Mouse (Mus musculus): ENCODE measurements around the gene Efemp2. TPM values are rescaled to one million over a fixed set of nuclear protein-coding genes. Genes with fewer than 3 reads are reported as not detected.

Efemp2 gene
- polyA plus RNA-seq, 1 experiment: 103 TPM

DNA sequence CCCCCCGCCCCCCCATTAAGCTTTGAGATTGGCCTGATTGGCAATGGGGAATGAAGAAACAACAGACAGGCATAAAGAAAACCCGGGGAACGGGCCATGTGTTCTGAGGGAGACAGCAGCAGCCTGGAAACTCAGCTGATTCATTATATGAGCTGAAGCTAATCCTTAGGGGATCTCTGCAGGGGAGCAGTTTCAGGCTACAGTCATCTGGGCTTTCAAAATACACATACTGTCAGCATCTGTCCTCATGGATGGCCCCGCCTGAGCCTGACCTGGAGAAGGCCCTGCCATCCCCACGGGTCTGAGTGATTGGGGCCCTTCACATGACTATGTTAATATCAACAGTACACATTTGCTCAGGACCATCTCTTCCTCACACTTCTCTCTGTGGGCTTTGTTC, 1.9 kb upstream of the Efemp2 start:
- peaks cover 4% of the 10 kb centered on the region; the same call in 1 of the 2 replicates for H3K4me1 ChIP-seq (ENCODE audit: control insufficient read depth, insufficient read depth, low read length)
- no peak for DNase-seq
- no peak overlapping the region for H3K4me3 ChIP-seq (replicated peaks; ENCODE audit: extremely low read depth, low read depth, low read length)
- TF ChIP-seq POLR2A (IDR thresholded peaks at IDR 0.05; ENCODE audit: borderline replicate concordance, extremely low read depth, low read depth, low read length) (no peak), CTCF (IDR thresholded peaks at IDR 0.05; ENCODE audit: insufficient read depth, low read length) (no peak)
- 45% methylated on average over 5 of the region's 5 CpGs for WGBS

GRCm38 (mm10) chr19:5472857-5473256, 897 bp upstream of the Efemp2 start:
- TF ChIP-seq CTCF (IDR thresholded peaks at IDR 0.05; ENCODE audit: insufficient read depth, low read length) (no peak), POLR2A (IDR thresholded peaks at IDR 0.05; ENCODE audit: borderline replicate concordance, extremely low read depth, low read depth, low read length) (no peak)
- no peak for DNase-seq

GRCm38 (mm10) chr19:5474281-5475068, 721 bp downstream of the Efemp2 start:
- WGBS: under 1% methylated on average over 59 of the region's 68 CpGs
- H3K4me3 ChIP-seq (replicated peaks; ENCODE audit: extremely low read depth, low read depth, low read length): peak overlapping the region; percentile 63
- DNase-seq: peak; percentile 47
- peaks cover 4% of the 10 kb centered on the region; the same call in 1 of the 2 replicates for H3K4me1 ChIP-seq (ENCODE audit: control insufficient read depth, insufficient read depth, low read length)
- TF ChIP-seq POLR2A (IDR thresholded peaks at IDR 0.05; ENCODE audit: borderline replicate concordance, extremely low read depth, low read depth, low read length) (no peak), CTCF (IDR thresholded peaks at IDR 0.05; ENCODE audit: insufficient read depth, low read length) (no peak)

More at GRCm38 (mm10) chr19:5472857-5473256, 897 bp upstream of the Efemp2 start:
- Histone ChIP-seq H3K4me3 (replicated peaks; ENCODE audit: extremely low read depth, low read depth, low read length) (no peak overlapping the region), H3K4me1 (ENCODE audit: control insufficient read depth, insufficient read depth, low read length) (peaks cover 4% of the 10 kb centered on the region; the same call in 1 of the 2 replicates)
- 80% methylated on average over 3 of the region's 3 CpGs for WGBS

GRCm38 (mm10) chr19:5475069-5475714, 1.4 kb downstream of the Efemp2 start:
- DNase-seq: no peak
- 29% methylated on average over 13 of the region's 13 CpGs for WGBS
- Histone ChIP-seq H3K4me3 (replicated peaks; ENCODE audit: extremely low read depth, low read depth, low read length) (peak overlapping the region; percentile 47), H3K4me1 (ENCODE audit: control insufficient read depth, insufficient read depth, low read length) (peaks cover 4% of the 10 kb centered on the region; the same call in 1 of the 2 replicates)
- TF ChIP-seq POLR2A (IDR thresholded peaks at IDR 0.05; ENCODE audit: borderline replicate concordance, extremely low read depth, low read depth, low read length) (no peak), CTCF (IDR thresholded peaks at IDR 0.05; ENCODE audit: insufficient read depth, low read length) (no peak)

DNA sequence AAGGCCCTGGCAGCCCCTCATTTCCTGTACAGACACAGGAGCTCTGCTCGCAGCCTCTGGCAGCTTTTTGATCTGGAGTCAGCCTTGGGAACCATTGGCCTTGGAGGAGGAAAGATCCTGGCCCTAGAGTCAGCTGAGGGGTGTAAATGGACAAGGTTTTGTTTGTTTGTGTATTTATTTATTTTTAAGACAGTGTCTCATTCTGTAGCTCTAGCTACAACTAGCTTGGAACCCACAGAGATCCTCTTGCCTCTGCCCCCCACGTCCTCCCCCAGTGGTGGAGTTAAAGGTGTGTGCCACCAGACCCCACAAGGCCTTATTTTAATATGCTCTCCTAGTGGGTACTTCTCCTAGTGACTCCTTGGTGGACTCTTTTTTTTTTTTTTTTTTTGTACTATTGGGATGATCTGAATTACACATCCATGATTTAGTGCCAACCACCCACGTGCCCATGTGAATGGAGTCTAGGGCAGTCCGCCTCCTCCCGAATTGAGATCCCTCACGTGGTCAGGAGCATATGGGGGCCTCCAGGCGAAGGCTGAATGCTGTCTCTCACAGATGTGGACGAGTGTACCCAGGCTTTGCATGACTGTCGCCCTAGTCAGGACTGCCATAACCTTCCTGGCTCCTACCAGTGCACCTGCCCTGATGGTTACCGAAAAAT, 3.4 kb downstream of the Efemp2 start:
- no peak for TF ChIP-seq CTCF (IDR thresholded peaks at IDR 0.05; ENCODE audit: insufficient read depth, low read length)
- TF ChIP-seq POLR2A (IDR thresholded peaks at IDR 0.05; ENCODE audit: borderline replicate concordance, extremely low read depth, low read depth, low read length): no peak
- Histone ChIP-seq H3K4me1 (ENCODE audit: control insufficient read depth, insufficient read depth, low read length) (peaks cover 4% of the 10 kb centered on the region; the same call in 1 of the 2 replicates), H3K4me3 (replicated peaks; ENCODE audit: extremely low read depth, low read depth, low read length) (no peak overlapping the region)
- WGBS: 84% methylated on average over 10 of the region's 10 CpGs
- DNase-seq: no peak

GRCm38 (mm10) chr19:5477668-5478300, 4.0 kb downstream of the Efemp2 start:
- DNase-seq: no peak
- no peak for TF ChIP-seq POLR2A (IDR thresholded peaks at IDR 0.05; ENCODE audit: borderline replicate concordance, extremely low read depth, low read depth, low read length)
- no peak for TF ChIP-seq CTCF (IDR thresholded peaks at IDR 0.05; ENCODE audit: insufficient read depth, low read length)
- WGBS: 87% methylated on average over 18 of the region's 18 CpGs
- Histone ChIP-seq H3K4me3 (replicated peaks; ENCODE audit: extremely low read depth, low read depth, low read length) (no peak overlapping the region), H3K4me1 (ENCODE audit: control insufficient read depth, insufficient read depth, low read length) (peaks cover 4% of the 10 kb centered on the region; the same call in 1 of the 2 replicates)

GRCm38 (mm10) chr19:5480016-5480415, 6.3 kb downstream of the Efemp2 start:
- no peaks in the 10 kb centered on the region for H3K4me1 ChIP-seq (ENCODE audit: control insufficient read depth, insufficient read depth, low read length)
- TF ChIP-seq POLR2A (IDR thresholded peaks at IDR 0.05; ENCODE audit: borderline replicate concordance, extremely low read depth, low read depth, low read length): no peak
- no peak for TF ChIP-seq CTCF (IDR thresholded peaks at IDR 0.05; ENCODE audit: insufficient read depth, low read length)
- no peak overlapping the region for H3K4me3 ChIP-seq (replicated peaks; ENCODE audit: extremely low read depth, low read depth, low read length)
- DNase-seq: no peak
- 85% methylated on average over 10 of the region's 10 CpGs for WGBS

DNA sequence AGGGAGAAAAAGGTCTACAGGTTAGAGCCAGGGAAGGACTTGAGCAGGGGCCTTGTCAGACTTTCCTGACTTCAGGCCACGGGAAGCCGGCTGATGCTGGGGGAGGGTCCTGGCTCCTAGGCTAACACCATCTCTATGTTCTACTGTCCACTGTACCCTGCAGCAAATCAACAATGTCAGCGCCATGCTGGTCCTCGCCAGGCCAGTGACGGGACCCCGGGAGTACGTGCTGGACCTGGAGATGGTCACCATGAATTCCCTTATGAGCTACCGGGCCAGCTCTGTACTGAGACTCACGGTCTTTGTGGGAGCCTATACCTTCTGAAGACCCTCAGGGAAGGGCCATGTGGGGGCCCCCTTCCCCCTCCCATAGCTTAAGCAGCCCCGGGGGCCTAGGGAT, 7.6 kb downstream of the Efemp2 start:
- Histone ChIP-seq H3K4me3 (replicated peaks; ENCODE audit: extremely low read depth, low read depth, low read length) (no peak overlapping the region), H3K4me1 (ENCODE audit: control insufficient read depth, insufficient read depth, low read length) (no peaks in the 10 kb centered on the region)
- 91% methylated on average over 10 of the region's 10 CpGs for WGBS
- DNase-seq: no peak
- TF ChIP-seq CTCF (IDR thresholded peaks at IDR 0.05; ENCODE audit: insufficient read depth, low read length) (no peak), POLR2A (IDR thresholded peaks at IDR 0.05; ENCODE audit: borderline replicate concordance, extremely low read depth, low read depth, low read length) (no peak)
